Mouse (Mus musculus): ENCODE results near the gene Wfdc17.

Gene Wfdc17

GRCm38 (mm10) chr11:83703705-83704104 lies at the start of gene Wfdc17:
Wfdc17 (plus strand) TSS chr11:83703991.
- TF ChIP-seq GATA4 (IDR thresholded peaks at IDR 0.05; ENCODE audit: insufficient replicate concordance, low read length) = no peak

- TF ChIP-seq GATA4 (IDR thresholded peaks at IDR 0.05; ENCODE audit: insufficient replicate concordance, low read length) = no peak
These were observed 49.2 kb upstream of the Wfdc17 start for GRCm38 (mm10) chr11:83654606-83655005.

GRCm38 (mm10) chr11:83657508-83657907 lies 46.3 kb upstream of the Wfdc17 start:
- TF ChIP-seq GATA4 (IDR thresholded peaks at IDR 0.05; ENCODE audit: insufficient replicate concordance, low read length) = no peak

GRCm38 (mm10) chr11:83658797-83659196 lies 45.0 kb upstream of the Wfdc17 start:
- no peak for TF ChIP-seq GATA4 (IDR thresholded peaks at IDR 0.05; ENCODE audit: insufficient replicate concordance, low read length)

GRCm38 (mm10) chr11:83662204-83662603 lies 41.6 kb upstream of the Wfdc17 start, which contains the start of gene Ccl4:
Ccl4 (plus strand) TSS chr11:83662584.
- no peak for TF ChIP-seq GATA4 (IDR thresholded peaks at IDR 0.05; ENCODE audit: insufficient replicate concordance, low read length)

- no peak for TF ChIP-seq GATA4 (IDR thresholded peaks at IDR 0.05; ENCODE audit: insufficient replicate concordance, low read length)
These were observed 40.3 kb upstream of the Wfdc17 start for GRCm38 (mm10) chr11:83663532-83663931.

- TF ChIP-seq GATA4 (IDR thresholded peaks at IDR 0.05; ENCODE audit: insufficient replicate concordance, low read length) = no peak
These were observed 32.0 kb upstream of the Wfdc17 start for GRCm38 (mm10) chr11:83671743-83672142.

- TF ChIP-seq GATA4 (IDR thresholded peaks at IDR 0.05; ENCODE audit: insufficient replicate concordance, low read length) = no peak
These were observed 28.1 kb upstream of the Wfdc17 start for GRCm38 (mm10) chr11:83675665-83676064.

GRCm38 (mm10) chr11:83689918-83690317 lies 13.9 kb upstream of the Wfdc17 start:
- TF ChIP-seq GATA4 (IDR thresholded peaks at IDR 0.05; ENCODE audit: insufficient replicate concordance, low read length) = no peak

GRCm38 (mm10) chr11:83692008-83692407 lies 11.8 kb upstream of the Wfdc17 start:
- no peak for TF ChIP-seq GATA4 (IDR thresholded peaks at IDR 0.05; ENCODE audit: insufficient replicate concordance, low read length)

- TF ChIP-seq GATA4 (IDR thresholded peaks at IDR 0.05; ENCODE audit: insufficient replicate concordance, low read length) = no peak
These were observed 4.9 kb downstream of the Wfdc17 start, which contains the start of gene Wfdc18 for GRCm38 (mm10) chr11:83708715-83709114. Wfdc18 (plus strand) TSS chr11:83709015.

- no peak for TF ChIP-seq GATA4 (IDR thresholded peaks at IDR 0.05; ENCODE audit: insufficient replicate concordance, low read length)
These were observed 5.9 kb downstream of the Wfdc17 start for GRCm38 (mm10) chr11:83709683-83710082.

GRCm38 (mm10) chr11:83712671-83713070 lies 8.9 kb downstream of the Wfdc17 start:
- TF ChIP-seq GATA4 (IDR thresholded peaks at IDR 0.05; ENCODE audit: insufficient replicate concordance, low read length) = no peak

GRCm38 (mm10) chr11:83713925-83714324 lies 10.1 kb downstream of the Wfdc17 start:
- no peak for TF ChIP-seq GATA4 (IDR thresholded peaks at IDR 0.05; ENCODE audit: insufficient replicate concordance, low read length)

GRCm38 (mm10) chr11:83717042-83717665 lies 13.4 kb downstream of the Wfdc17 start:
- TF ChIP-seq GATA4 (IDR thresholded peaks at IDR 0.05; ENCODE audit: insufficient replicate concordance, low read length) = no peak

- TF ChIP-seq GATA4 (IDR thresholded peaks at IDR 0.05; ENCODE audit: insufficient replicate concordance, low read length) = no peak
These were observed 17.0 kb downstream of the Wfdc17 start for GRCm38 (mm10) chr11:83720766-83721165.

Measured in liver, adult (tissue).